Comparison of ENCODE assay signal across 22 mouse cellular contexts in genomic region chr10:60832664-60833173, GRCm38 (mm10). TPM values are rescaled to one million over a fixed set of nuclear protein-coding genes. Genes with fewer than 3 reads are reported as not detected.
DNase-seq lines count a peak whose midpoint lies in the region; ATAC-seq and TF ChIP-seq lines count a peak whose summit lies in the region.
"Had no signal": no experiment of that assay in that cellular context is flagged by ENCODE, and none has a peak within 500 bp of the region (broad histone marks: within the 10 kb centered on the region; RNA-seq: fewer than 3 reads in every experiment).

No protein-coding gene starts in this region.

- no peak overlapping the region for H3K27ac ChIP-seq in kidney, adult 2 months (ENCODE audit: insufficient read depth, low read depth, low read length)
- H3K27ac ChIP-seq in kidney, embryonic 15.5 days = no peak overlapping the region
- H3K27ac ChIP-seq in liver, postnatal 0 days (ENCODE audit: low read depth) = no peak overlapping the region
- no peak overlapping the region for H3K27ac ChIP-seq in liver, embryonic 12.5 days
- 0 out of 2 replicates have a peak overlapping the region, but pooled peaks have one; percentile 9 for H3K27ac ChIP-seq in stomach, postnatal 0 days (replicated peaks)
- no peak overlapping the region for H3K27ac ChIP-seq in forebrain, embryonic 12.5 days
- H3K27ac ChIP-seq: embryonic facial prominence, embryonic 13.5 days; forebrain, embryonic 13.5 days; hindbrain, embryonic 15.5 days; limb, embryonic 12.5 days; liver, embryonic 14.5 days; lung, embryonic 15.5 days; midbrain, embryonic 13.5 days had no signal

- peaks cover 9% of the 10 kb centered on the region for H3K4me1 ChIP-seq in kidney, adult 2 months (ENCODE audit: control insufficient read depth, insufficient read depth, low read length)
- H3K4me1 ChIP-seq in kidney, embryonic 15.5 days = peaks cover 43% of the 10 kb centered on the region
- H3K4me1 ChIP-seq in liver, postnatal 0 days (ENCODE audit: insufficient read depth) = peaks cover 16% of the 10 kb centered on the region
- peaks cover 13% of the 10 kb centered on the region for H3K4me1 ChIP-seq in liver, embryonic 12.5 days
- H3K4me1 ChIP-seq in stomach, postnatal 0 days (replicated peaks; ENCODE audit: control insufficient read depth, insufficient read depth) = no peaks in the 10 kb centered on the region
- H3K4me1 ChIP-seq in forebrain, embryonic 12.5 days = peaks cover 35% of the 10 kb centered on the region

- no peak overlapping the region for H3K9ac ChIP-seq in kidney, embryonic 15.5 days
- H3K9ac ChIP-seq in liver, postnatal 0 days (replicated peaks) = no peak overlapping the region
- no peak overlapping the region for H3K9ac ChIP-seq in liver, embryonic 12.5 days
- H3K9ac ChIP-seq in stomach, postnatal 0 days (ENCODE audit: low read length) = no peak overlapping the region
- H3K9ac ChIP-seq in forebrain, embryonic 12.5 days = no peak overlapping the region
- H3K9ac ChIP-seq: embryonic facial prominence, embryonic 13.5 days; forebrain, embryonic 13.5 days; hindbrain, embryonic 15.5 days; limb, embryonic 12.5 days; liver, embryonic 14.5 days had no signal

- no peak for TF ChIP-seq CTCF in kidney, adult 2 months (conservative IDR thresholded peaks at IDR 0.05; ENCODE audit: insufficient read depth, insufficient read length, low read depth, low read length)
- no peak for TF ChIP-seq CTCF in liver, postnatal 0 days (IDR thresholded peaks at IDR 0.05; ENCODE audit: low read depth)
- TF ChIP-seq CTCF in stomach, postnatal 0 days (IDR thresholded peaks at IDR 0.05; ENCODE audit: low read depth) = no peak

- peak; percentile 23 for DNase-seq in cerebellum, adult 8-10 months
- DNase-seq in cerebellum, adult 18-20 months = no peak
- peak; percentile 73 for DNase-seq in kidney, adult 2 months
- DNase-seq in liver, postnatal 0 days = no peak
- DNase-seq in stomach, postnatal 0 days (ENCODE audit: low spot score) = peak; percentile 79
- DNase-seq: embryo, embryonic 11 days; lung, postnatal 36 days; right cerebral cortex, postnatal 14 days; spleen, adult 18-20 months; thymus, postnatal 14 days had no signal

- 71% methylated on average over 12 of the region's 12 CpGs for WGBS in kidney, adult 2 months
- WGBS in kidney, embryonic 15.5 days = 75% methylated on average over 12 of the region's 12 CpGs
- 56% methylated on average over 12 of the region's 12 CpGs for WGBS in liver, postnatal 0 days (ENCODE audit: insufficient replicate concordance)
- 58% methylated on average over 12 of the region's 12 CpGs for WGBS in liver, embryonic 12.5 days (ENCODE audit: insufficient replicate concordance)
- 61% methylated on average over 12 of the region's 12 CpGs for whole genome bisulfite sequencing in stomach, postnatal 0 days
- 79% methylated on average over 12 of the region's 12 CpGs for WGBS in forebrain, embryonic 12.5 days

- TF ChIP-seq EP300 in liver, postnatal 0 days (IDR thresholded peaks at IDR 0.05; ENCODE audit: low read depth) = no peak
- no peak for TF ChIP-seq EP300 in stomach, postnatal 0 days (optimal IDR thresholded peaks at IDR 0.05)

- no peaks in the 10 kb centered on the region for H3K36me3 ChIP-seq in kidney, adult 2 months (ENCODE audit: control insufficient read depth, insufficient read depth, low read length)
- no peaks in the 10 kb centered on the region for H3K36me3 ChIP-seq in kidney, embryonic 15.5 days
- no peaks in the 10 kb centered on the region for H3K36me3 ChIP-seq in liver, postnatal 0 days (replicated peaks; ENCODE audit: insufficient read depth, low read length)
- H3K36me3 ChIP-seq in liver, embryonic 12.5 days = no peaks in the 10 kb centered on the region
- H3K36me3 ChIP-seq in stomach, postnatal 0 days (ENCODE audit: control insufficient read depth, insufficient read depth, low read length) = no peaks in the 10 kb centered on the region
- H3K36me3 ChIP-seq in forebrain, embryonic 12.5 days (replicated peaks) = no peaks in the 10 kb centered on the region
- H3K36me3 ChIP-seq: embryonic facial prominence, embryonic 13.5 days; hindbrain, embryonic 15.5 days; limb, embryonic 12.5 days; lung, embryonic 15.5 days; midbrain, embryonic 13.5 days had no signal

- no peaks in the 10 kb centered on the region for H3K9me3 ChIP-seq in kidney, embryonic 15.5 days (replicated peaks)
- H3K9me3 ChIP-seq in liver, postnatal 0 days (ENCODE audit: low read length) = no peaks in the 10 kb centered on the region
- H3K9me3 ChIP-seq in liver, embryonic 12.5 days (replicated peaks) = no peaks in the 10 kb centered on the region
- H3K9me3 ChIP-seq in stomach, postnatal 0 days (ENCODE audit: control insufficient read depth, low read length) = no peaks in the 10 kb centered on the region
- H3K9me3 ChIP-seq in forebrain, embryonic 12.5 days = no peaks in the 10 kb centered on the region
- H3K9me3 ChIP-seq: embryonic facial prominence, embryonic 13.5 days; forebrain, embryonic 13.5 days; hindbrain, embryonic 15.5 days; lung, embryonic 15.5 days; midbrain, embryonic 13.5 days had no signal

- no peak overlapping the region for H3K4me3 ChIP-seq in kidney, adult 2 months (ENCODE audit: insufficient read depth, low read depth, low read length)
- H3K4me3 ChIP-seq in kidney, embryonic 15.5 days (replicated peaks) = no peak overlapping the region
- no peak overlapping the region for H3K4me3 ChIP-seq in liver, postnatal 0 days (ENCODE audit: low read depth, low read length)
- H3K4me3 ChIP-seq in liver, embryonic 12.5 days = no peak overlapping the region
- no peak overlapping the region for H3K4me3 ChIP-seq in stomach, postnatal 0 days (ENCODE audit: low read depth, low read length)
- H3K4me3 ChIP-seq in forebrain, embryonic 12.5 days (replicated peaks) = no peak overlapping the region
- H3K4me3 ChIP-seq: erythroblast, embryonic 14.5 days had no signal

- no peaks in the 10 kb centered on the region for H3K27me3 ChIP-seq in kidney, adult 2 months (replicated peaks; ENCODE audit: control insufficient read depth, insufficient read depth, low read length)
- H3K27me3 ChIP-seq in kidney, embryonic 15.5 days = peaks cover 75% of the 10 kb centered on the region
- peaks cover 58% of the 10 kb centered on the region for H3K27me3 ChIP-seq in liver, postnatal 0 days (ENCODE audit: insufficient read depth, low read length)
- peaks cover 94% of the 10 kb centered on the region for H3K27me3 ChIP-seq in liver, embryonic 12.5 days (replicated peaks)
- H3K27me3 ChIP-seq in stomach, postnatal 0 days (ENCODE audit: control insufficient read depth, insufficient read depth, low read length) = no peaks in the 10 kb centered on the region
- H3K27me3 ChIP-seq in forebrain, embryonic 12.5 days = peaks cover 64% of the 10 kb centered on the region

- TF ChIP-seq POLR2A in kidney, adult 2 months (IDR thresholded peaks at IDR 0.05; ENCODE audit: low read depth, low read length) = no peak

- H3K4me2 ChIP-seq in kidney, embryonic 15.5 days = no peak overlapping the region
- H3K4me2 ChIP-seq in liver, postnatal 0 days (ENCODE audit: low read depth, low read length) = no peak overlapping the region
- no peak overlapping the region for H3K4me2 ChIP-seq in liver, embryonic 12.5 days
- H3K4me2 ChIP-seq in stomach, postnatal 0 days (replicated peaks; ENCODE audit: low read depth) = no peak overlapping the region
- H3K4me2 ChIP-seq in forebrain, embryonic 12.5 days = no peak overlapping the region

- no peak for ATAC-seq in kidney, embryonic 15.5 days (replicated peaks; ENCODE audit: low FRiP score)
- ATAC-seq in liver, postnatal 0 days = peak; percentile 47
- no peak for ATAC-seq in liver, embryonic 12.5 days
- ATAC-seq in stomach, postnatal 0 days (ENCODE audit: low FRiP score, low TSS enrichment) = peak; percentile 75
- ATAC-seq in forebrain, embryonic 12.5 days (ENCODE audit: low FRiP score) = no peak
- ATAC-seq: CD4-positive, CD25-positive, alpha-beta regulatory T cell, adult 4 months; forebrain, embryonic 13.5 days; midbrain, embryonic 13.5 days had no signal

RNA-seq across cellular contexts. Expression of gene Unc5b, which starts 1.3 kb away (rescaled TPM):
- polyA plus RNA-seq in kidney, adult 2 months (2012; rRNA removed) = 6.1 and 6.2 TPM in 2 replicates
- 9.2 and 10.0 TPM in 2 replicates for polyA plus RNA-seq in kidney, embryonic 15.5 days (2015; fragmentation: Nextera tagmentation; extraction: Ambion mirVana)
- polyA plus RNA-seq in liver, postnatal 0 days (2015; fragmentation: Nextera tagmentation; extraction: Ambion mirVana) = 0.39 and 0.40 TPM in 2 replicates
- polyA plus RNA-seq in liver, embryonic 12.5 days (2016; fragmentation: Nextera tagmentation; extraction: Ambion mirVana) = 1.3 and 1.4 TPM in 2 replicates
- 3.8 and 4.1 TPM in 2 replicates for polyA plus RNA-seq in stomach, postnatal 0 days (2015; fragmentation: Nextera tagmentation; extraction: Ambion mirVana)
- polyA plus RNA-seq in forebrain, embryonic 12.5 days (2016; fragmentation: Nextera tagmentation; extraction: Ambion mirVana) = 3.6 and 4.7 TPM in 2 replicates
- polyA plus RNA-seq: CD4-positive, CD25-positive, alpha-beta regulatory T cell, adult 4 months; erythroblast, embryonic 14.5 days had no signal

Comparison
In these comparisons a context has a peak if more than half of its experiments do, and no peak if none do; other contexts are left out.
1. DNase-seq: peak in cerebellum, adult 8-10 months (single experiment), kidney, adult 2 months (single experiment) and stomach, postnatal 0 days (single experiment); none in cerebellum, adult 18-20 months (0 of 2) and liver, postnatal 0 days (single experiment).
2. ATAC-seq: peak in liver, postnatal 0 days (single experiment) and stomach, postnatal 0 days (single experiment); none in kidney, embryonic 15.5 days (single experiment), liver, embryonic 12.5 days (single experiment) and forebrain, embryonic 12.5 days (single experiment).